Mouse (Mus musculus) retina, postnatal 7 days (tissue): ENCODE measurements at regions not wholly inside any gene's neighbourhood (a gene's known extent, or its start where the extent isn't known, plus 50 kb on each side); places are given as distances from the start of the nearest gene placed in this dataset.
A peak's percentile ranks its signal among the peaks of the same experiment; 100 is the strongest.

ENCODE experiments used
- DNase-seq: peaks from one replicate; pipeline ENCODE4 v3.0.0-alpha.2; 2012; ENCODE audit warnings: low read depth, low spot score

DNA sequence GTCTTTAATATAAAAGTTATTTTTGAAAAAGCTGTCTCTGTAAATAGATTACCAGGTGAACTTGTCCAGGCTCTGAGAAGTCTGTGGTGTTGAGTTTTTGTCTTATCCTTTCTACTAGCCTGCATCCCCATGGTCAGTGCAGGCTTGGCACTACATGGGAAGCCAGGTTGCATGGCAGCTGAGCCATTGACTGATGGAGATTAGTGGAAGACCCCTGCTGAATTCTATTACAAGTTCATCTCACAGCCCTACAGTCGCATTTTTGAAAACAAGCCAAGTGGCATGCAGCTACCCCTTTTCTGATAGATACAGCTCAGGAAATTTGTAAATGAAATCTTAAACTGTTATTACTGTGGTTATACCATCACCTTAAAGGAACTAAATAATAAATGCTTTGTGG, 101.2 kb upstream of the Fam184a start:
- DNase-seq: no peak

DNA sequence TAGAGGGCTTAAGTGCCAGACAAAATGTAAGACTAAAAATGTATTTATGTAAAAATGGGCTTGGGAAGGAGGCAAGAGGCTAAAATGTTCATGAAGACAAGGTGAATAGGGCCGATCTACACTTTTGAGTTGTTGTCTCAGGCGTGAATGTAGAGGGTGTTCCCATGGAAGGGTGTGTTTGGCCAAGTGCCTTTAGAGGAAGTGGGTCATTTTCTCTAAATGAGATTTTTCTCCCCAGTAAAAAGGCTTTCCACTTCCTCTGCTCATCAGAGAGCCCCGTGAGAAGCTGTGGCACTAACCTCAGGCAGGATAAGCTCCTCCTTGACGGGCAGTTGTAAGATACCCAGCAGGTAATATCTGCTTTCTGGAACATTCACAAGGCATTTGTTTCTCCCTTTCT, 99.6 kb upstream of the Fam184a start:
- DNase-seq: no peak

DNA sequence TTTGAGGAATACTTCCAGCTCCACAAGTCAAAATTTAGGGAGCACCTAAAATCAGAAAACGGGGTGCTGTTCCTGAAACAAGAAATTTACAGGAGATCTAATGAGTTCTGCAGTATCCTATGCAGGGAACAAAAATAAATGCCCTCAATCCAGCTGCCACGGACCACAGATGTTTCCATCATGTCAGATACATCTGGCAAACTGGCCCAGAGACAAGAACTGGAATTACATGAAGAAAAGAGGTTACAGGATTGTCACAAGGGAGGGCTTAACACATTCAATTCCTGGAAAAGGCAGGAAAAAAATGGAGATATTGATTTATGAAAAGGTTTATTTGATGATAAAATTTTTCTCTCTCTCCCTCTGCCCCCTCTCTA, 62.3 kb upstream of the Fam184a start:
- no peak for DNase-seq

DNA sequence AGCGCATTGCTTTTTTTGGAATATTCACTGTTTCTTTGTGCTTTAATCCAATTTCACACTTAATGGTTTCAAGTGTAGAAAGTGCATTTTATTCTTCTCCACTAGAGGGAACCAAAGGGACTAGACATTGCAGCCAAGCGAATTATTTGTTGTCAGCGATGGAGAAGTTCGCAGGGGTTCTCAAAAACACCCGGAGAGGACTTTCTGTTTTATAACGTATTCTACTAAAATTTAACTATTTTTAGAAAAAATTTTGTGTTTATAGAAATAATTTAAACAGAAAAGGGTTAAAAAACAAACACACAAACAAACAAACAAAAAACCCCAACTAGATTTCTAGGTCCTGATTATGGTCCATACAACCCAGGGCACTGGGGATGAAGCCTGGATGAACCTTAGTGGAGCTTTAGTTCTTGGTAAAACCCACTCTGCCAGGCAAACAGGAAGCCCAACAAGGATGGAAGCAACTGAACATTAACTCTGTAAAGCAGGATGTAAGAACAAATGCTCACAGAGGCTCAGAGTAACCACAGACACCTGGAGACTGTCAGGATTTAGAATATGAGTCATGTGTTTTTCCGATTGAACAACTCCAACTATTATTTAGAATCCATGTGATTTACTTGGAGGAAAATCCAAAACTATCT, 61.8 kb upstream of the Fam184a start:
- peak; percentile 49 for DNase-seq

DNA sequence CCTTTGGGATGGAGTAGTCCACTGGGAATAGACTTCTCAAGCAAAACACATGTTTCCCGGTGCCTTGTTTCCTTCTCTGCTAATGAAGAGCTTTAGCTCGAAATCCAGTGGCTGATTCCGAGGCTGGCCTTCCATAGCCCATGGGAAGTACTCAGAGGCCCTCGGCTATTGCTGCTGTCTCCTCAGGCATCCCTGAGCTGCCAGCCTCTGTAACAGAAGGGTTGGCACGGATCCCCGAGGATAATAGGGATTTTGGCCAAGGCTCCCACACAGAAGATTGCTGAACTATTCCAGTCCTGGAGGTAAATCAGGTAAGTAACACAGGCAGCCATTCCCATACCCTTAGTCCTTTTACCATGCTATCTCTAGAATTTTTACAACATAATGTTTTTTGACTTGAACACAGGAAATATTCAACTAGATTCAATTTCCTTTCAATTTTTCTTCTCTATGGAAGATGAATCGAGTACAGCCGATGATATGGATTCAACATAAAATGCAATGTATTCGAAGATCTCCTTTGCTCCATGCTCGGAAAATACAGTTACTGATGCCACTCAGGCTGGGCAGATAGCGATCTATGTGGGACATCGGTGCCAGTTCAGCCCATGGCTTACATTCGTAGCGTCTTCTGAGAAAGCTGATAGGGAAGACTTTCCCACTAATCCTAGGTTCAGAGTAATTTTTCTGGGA, 61.1 kb upstream of the Fam184a start:
- DNase-seq: no peak

DNA sequence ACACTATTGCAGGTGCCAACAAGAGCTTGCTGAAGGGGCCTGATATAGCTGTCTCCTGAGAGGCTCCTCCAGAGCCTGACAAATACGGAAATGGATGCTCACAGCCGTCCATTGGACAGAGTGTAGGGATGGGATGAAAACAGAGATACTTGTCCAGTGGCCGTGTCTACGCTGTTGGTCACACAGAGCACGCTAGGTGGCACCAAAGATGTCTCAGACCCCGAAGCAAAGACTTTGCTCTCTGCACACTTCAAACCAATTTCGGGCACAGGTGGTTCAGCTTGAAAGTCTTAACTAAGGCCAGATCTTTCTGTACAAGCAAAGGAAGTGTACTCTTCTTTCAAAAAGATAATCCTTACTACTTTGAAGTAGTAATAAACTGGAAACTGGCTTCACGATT, 55.8 kb upstream of the Fam184a start:
- DNase-seq: no peak

DNA sequence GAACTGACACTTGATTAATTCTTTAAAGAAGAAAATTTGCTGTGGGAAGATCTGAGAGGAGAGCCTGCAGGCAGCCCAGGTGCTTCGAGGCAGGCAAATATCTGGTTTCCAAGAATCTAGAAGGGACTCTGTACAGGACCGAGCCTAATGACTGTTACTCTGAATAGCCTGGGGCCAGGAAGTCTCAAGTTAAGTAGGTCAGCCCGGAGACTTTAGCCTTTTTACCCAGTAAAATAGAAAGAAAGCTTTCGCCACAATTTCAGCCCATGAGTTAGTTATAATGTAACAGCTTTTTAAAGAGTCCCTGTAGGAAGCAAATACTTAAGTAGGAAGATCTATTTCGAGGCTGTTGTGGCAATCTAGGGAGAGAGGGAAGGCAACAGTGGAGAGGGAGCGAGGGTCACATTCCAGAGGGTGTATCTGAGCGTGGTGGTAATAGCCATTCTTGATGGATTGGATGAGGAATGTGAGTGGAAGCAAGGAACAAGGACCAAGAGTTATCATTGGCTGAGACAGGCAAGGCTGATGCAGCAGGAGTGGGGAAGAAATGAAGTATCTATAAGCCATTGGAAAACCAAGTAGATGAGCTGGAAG, 50.2 kb upstream of the Fam184a start:
- DNase-seq: no peak
